Mouse (Mus musculus): Measurements from ENCODE around the gene Efna3.

The Efna3 gene

GRCm38 (mm10) chr3:89337721-89338578, 15.2 kb upstream of the Efna3 start, which contains the start of gene Efna4:
TSS of gene Efna4 (minus strand) at chr3:89338028.
- DNase-seq, result no peak

DNA sequence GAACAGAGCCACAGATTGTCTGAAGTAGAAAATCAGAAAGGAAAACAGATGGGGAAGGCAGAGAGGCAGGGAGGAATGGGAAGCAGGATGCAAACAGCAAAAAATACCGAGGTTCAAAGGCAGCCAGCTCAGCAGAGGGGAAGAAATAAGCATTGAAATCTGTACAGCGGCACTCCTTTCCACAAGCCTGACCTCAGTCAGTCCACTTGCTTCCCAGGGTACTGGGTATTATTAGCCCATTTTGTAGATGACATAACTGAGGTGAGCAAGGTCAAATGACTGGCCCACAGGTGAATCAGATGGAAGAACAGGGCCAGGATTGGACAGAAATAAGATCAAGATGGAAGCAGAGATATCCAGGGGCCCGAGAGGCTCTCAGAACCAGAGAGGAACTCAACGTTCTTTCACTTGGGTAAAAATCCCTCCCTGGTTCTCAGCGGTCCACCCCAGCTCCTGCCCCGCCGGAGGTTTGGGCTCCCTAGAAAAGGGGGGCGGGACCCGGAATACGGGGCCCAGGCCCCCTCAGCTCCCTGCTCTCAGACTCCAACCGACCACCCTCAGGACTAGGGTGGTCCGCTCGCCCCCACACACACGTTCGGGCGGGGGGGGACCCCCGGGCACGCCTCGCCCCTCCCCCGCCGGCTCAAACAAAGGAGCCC, 14.4 kb upstream of the Efna3 start:
- no peak for DNase-seq

GRCm38 (mm10) chr3:89336529-89336928, 13.8 kb upstream of the Efna3 start:
- DNase-seq, result no peak

GRCm38 (mm10) chr3:89333053-89333452, 10.3 kb upstream of the Efna3 start:
- DNase-seq, result no peak

GRCm38 (mm10) chr3:89332476-89332875, 9.7 kb upstream of the Efna3 start:
- DNase-seq, result no peak

DNA sequence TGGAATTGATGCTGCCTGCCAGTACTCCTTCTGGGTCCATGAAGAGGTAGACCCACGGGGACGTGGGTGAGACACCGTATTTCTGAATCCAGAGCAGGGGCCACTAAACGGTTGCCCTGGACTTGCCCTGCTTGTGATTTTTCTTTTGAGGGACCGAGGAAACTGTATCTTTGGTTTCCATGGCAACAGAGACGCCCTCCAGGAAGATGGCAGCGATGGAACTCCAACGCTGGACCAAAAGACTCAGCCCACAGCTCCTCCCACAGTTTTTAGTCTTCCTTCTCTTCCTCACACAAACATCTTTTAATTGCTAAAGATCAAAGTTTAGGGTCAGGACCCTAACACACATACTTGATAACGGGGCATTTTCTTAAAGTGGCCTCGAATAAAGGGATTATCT, 9.2 kb upstream of the Efna3 start:
- no peak for DNase-seq

DNA sequence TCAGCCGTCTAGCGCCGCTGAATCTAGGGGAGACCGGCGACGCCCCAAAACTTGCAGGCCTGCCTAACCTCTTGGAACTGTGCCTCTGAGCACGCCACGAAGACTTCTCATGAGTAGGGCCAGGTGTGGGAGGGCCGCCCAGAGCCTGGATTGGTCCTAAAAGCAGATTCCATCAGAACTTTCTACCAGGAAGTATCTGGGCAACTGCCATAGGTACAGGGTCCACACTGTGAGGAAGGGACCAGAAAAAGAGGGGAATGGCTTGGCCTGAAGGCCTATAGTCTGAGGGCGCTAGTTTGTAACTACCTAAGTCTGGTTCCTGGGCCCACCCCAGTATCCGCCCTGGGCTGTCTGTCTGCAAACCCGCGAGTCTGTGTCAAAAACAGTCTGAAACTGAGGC, 8.8 kb upstream of the Efna3 start:
- no peak for DNase-seq

- DNase-seq, result no peak
Measured at GRCm38 (mm10) chr3:89330948-89331347, 8.2 kb upstream of the Efna3 start.

- DNase-seq, result no peak
Measured at GRCm38 (mm10) chr3:89330346-89330745, 7.6 kb upstream of the Efna3 start.

GRCm38 (mm10) chr3:89328623-89329022, 5.9 kb upstream of the Efna3 start:
- no peak for DNase-seq

- DNase-seq, result no peak
Measured at GRCm38 (mm10) chr3:89327371-89327870, 4.7 kb upstream of the Efna3 start.

DNA sequence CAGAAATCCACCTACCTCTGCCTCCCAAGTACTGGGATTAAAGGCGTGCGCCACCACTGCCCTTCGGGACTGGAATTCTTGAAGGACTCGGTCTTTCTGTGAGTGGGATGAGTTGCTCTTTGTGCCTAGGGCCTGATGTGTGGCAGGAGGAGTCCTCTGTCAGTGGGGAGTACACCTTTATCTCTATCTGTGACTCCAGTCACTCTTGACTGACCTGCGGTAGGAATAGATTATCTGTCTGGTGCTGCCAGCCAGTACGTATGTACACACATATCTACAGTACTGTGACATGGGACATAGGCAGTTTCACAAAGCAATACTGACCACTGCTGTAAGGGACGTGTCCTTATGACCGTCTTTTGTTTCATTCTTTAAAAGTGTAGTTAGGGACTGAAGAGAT, 3.1 kb upstream of the Efna3 start:
- no peak for DNase-seq

DNA sequence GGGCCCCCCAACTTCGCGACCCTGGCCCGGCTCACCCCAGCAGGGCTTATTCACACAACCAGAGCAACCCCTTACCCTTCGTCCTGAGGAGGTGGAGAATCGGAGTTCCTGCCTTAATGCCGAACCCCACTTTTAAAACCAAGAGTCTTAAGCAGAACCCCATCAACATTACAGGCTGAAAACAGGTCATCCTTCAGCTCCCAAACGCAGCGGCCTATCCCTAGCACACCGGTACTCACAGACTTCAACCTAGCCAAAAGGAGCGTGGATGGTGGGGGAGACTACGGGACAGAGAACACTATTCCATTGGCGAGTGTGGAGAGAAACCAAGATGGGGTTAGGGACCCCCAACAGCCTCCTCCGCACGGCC, 649 bp downstream of the Efna3 start:
- DNase-seq, result no peak

DNA sequence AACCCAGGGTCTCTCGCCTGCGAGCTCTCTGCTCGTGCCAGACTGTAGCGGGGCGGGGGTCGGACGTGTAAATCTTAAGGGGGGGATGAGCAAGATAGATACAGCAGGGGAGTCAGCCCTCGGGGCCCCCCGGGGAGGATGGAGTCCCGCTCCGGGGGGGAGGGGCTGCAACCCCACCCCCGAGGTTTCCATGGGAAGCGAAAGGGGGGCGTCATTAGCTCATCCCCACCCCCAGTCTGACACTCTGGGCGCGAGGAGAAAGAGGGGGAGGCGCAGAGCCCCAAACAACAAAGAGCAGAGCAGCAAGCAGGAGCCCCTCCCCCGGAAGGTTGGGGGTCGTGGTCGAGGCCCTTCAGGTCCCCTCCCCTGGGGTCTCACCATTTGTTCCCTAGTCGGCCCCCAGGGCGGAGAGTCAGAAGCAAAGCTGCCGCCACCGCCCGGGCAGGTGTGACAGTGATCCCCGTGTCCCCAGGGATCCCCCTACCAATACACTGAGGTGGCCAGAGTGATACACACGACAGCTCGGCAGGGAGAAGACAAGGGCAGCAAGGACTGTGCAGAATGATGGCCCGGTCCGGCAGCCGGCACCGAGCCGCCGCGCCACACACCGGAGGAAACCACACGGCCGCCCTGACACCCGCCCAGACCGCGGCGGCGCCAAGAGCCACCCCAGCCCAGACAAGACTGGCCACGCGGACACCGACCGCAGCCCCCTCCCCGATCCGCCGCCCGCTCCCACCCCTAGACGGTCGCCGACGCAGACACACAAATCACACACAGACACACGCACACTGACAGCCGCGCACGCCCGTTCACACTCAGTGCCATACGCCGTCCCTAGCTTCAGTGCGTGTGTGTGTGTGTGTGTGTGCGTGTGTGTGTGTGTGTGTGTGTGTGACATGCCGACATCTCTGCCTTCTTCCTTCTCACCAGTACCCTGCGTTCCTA, 1.3 kb downstream of the Efna3 start:
- DNase-seq, result peak; percentile 56

DNA sequence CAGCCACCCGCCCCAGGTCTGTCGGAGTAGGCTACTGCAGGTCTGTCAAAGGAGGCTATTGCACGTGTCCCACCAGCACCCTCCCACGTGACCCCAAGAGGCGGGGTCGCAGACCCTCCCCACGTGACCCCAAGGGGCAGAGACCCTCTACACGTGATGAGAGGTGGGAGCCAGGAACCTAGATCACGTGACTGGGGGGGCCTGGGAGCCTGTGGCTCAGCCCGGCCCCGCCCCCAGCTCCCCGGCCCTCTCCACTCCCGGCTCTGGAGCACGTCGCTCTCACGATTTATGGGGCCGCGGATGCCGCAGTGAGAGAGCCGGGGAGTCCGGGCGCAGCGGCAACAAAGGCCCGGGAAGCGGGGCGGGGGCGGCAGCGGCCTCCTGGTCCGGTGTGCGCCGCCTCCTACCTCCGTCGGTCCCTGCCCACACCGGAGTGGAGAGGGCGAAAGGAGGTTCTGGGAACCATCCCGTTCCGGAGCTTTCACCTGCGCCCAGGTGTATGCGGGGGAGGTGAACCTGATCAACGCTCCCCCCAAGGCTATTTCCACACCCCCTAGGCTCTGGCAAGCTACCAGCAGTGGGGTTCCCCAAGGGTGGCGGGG, 2.1 kb downstream of the Efna3 start:
- DNase-seq, result peak; percentile 69

GRCm38 (mm10) chr3:89319591-89320350, 3.0 kb downstream of the Efna3 start:
- DNase-seq, result peak; percentile 70

GRCm38 (mm10) chr3:89318971-89319590, 3.7 kb downstream of the Efna3 start:
- no peak for DNase-seq

DNA sequence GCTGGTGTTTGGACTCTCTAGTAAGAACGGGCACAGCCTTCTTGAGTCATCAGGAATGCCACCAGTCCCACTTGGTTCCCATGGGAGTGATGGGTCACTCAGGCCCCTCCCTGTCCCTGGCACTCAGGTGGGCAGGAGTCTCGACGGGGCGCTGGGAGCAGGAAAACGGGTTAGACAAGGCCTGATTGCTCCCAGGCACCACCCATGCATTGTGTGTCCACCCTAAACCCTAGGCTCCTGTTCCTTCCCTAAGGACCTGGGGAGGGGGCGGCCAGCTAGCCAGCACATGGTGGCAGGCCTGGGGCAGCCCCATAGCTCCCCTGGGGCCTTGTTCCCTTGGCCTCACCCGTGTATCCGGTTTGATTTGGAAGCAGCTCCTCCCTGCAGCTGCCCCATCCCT, 4.4 kb downstream of the Efna3 start:
- DNase-seq, result no peak

DNA sequence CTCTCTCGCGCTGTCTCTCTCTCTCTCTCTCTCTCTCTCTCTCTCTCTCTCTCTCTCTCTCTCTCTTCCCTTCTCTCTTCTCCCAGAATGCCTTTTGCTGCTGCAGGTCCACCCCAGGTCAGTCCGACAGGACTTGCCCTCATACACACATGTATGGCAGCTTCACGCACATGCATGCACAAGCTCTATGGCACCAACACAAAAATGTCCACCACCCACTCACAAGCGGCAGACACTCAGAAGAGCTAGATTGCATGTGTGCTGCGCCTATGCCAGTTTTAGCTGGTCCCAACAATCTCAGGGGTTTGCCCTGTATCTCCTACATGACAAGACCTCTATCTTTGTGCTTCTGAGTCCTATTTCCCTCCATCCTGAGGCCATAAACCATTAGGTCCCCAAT, 5.5 kb downstream of the Efna3 start:
- no peak for DNase-seq

DNA sequence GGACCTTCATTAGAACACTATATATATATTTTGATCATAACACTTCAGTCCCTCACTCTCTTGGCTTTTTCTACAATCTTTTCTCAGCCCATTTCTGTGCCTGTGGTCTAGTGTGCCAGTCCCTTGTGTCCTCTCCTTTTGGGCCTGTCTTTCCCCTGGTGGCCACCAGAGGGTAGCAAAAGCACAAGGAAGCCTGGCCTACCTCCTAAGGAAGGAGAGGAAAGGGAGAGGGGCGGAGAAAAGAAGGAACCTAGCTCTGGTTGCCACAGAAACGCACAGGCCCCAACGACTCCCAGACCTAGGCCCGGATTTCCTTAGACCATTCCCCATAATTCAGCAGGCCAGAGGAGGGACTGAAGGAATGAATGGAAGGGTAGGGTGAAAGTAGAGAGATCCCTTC, 5.9 kb downstream of the Efna3 start:
- peak; percentile 88 for DNase-seq
